Mouse (Mus musculus): Measurements from ENCODE around the gene Mapk1. TPM values are rescaled to one million over a fixed set of nuclear protein-coding genes. Genes with fewer than 3 reads are reported as not detected.

Mapk1 gene
- polyA plus RNA-seq, 1 experiment, result 76.8 TPM

DNA sequence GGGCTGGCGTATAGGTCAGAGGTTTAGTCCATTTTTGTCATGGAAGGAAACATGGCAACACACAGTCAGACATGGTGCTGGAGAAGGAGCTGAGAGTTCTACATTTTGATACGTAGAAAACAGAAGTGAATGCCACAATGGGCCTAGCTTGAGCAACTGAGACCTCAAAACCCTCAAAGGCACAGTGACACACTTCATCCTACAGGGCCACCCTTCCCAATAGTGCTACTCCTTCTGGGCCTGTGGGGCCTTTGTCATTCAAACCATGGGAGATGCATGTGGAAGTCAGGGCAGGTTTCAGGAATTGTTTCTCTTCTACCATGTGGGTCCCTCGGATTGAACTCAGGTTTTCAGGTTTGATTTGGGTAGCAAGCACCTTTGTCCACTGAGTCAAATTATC is 17.9 kb downstream of the Mapk1 start:
- H3K27ac ChIP-seq (ENCODE audit: control insufficient read depth, insufficient read depth, low read depth, low read length, poor library complexity), result no peak overlapping the region
- no peak for TF ChIP-seq POLR2A (IDR thresholded peaks at IDR 0.05; ENCODE audit: borderline replicate concordance, control insufficient read depth, low read depth, low read length)
- TF ChIP-seq CTCF (IDR thresholded peaks at IDR 0.05; ENCODE audit: control insufficient read depth, insufficient read depth, low read length), result no peak
- WGBS, result 51% methylated on average over 3 of the region's 3 CpGs
- H3K4me3 ChIP-seq (replicated peaks; ENCODE audit: control insufficient read depth, low read depth, low read length), result no peak overlapping the region
- peaks cover 2% of the 10 kb centered on the region; the same call in 1 of the 2 replicates for H3K4me1 ChIP-seq (ENCODE audit: control insufficient read depth, insufficient read depth, low read length)

DNA sequence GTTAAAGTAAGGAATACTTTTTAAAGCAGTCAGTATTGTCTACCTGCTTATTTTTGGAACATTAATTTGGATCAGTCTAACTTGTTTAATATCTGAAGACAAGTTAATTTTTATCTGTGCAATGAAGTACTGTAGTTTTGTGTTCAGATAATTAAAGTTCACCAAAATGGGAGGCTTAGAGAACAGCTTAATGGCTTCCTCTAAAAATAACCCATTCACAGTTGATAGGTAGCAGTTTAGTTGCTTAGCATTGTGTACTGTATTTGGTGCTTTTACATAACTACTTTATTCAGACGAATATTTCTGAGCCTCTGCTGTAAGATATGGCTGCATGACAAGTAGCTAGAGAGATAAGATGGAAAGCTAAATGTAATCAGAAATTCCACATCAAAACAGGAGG is 23.9 kb downstream of the Mapk1 start:
- Histone ChIP-seq H3K27ac (ENCODE audit: control insufficient read depth, insufficient read depth, low read depth, low read length, poor library complexity) (no peak overlapping the region), H3K4me3 (replicated peaks; ENCODE audit: control insufficient read depth, low read depth, low read length) (no peak overlapping the region), H3K4me1 (ENCODE audit: control insufficient read depth, insufficient read depth, low read length) (no peaks in the 10 kb centered on the region; the same call in 1 of the 2 replicates)
- TF ChIP-seq CTCF (IDR thresholded peaks at IDR 0.05; ENCODE audit: control insufficient read depth, insufficient read depth, low read length) (no peak), POLR2A (IDR thresholded peaks at IDR 0.05; ENCODE audit: borderline replicate concordance, control insufficient read depth, low read depth, low read length) (no peak)
- WGBS, result 63% methylated on average over 1 of the region's 1 CpGs

DNA sequence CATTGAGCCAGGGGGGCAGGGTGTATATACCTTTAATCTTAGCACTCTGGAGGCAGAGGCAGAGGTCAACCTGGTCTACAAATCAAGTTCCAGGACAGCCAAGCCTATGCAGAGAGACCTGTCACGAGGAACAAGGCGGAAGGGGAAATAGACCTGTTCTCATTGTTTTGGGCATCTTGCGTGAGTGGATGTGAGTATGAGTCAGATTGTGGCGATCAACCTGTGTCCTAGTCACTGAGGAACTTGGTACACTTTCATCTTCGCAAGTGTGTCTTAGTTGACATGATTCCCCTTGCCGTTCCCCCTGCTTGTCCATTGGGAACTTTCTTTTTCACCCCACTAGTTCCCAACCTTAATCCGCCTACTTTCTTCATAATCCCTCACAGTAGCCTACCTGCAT is 26.9 kb downstream of the Mapk1 start:
- 85% methylated on average over 7 of the region's 7 CpGs for WGBS
- H3K27ac ChIP-seq (ENCODE audit: control insufficient read depth, insufficient read depth, low read depth, low read length, poor library complexity), result no peak overlapping the region
- H3K4me3 ChIP-seq (replicated peaks; ENCODE audit: control insufficient read depth, low read depth, low read length), result no peak overlapping the region
- TF ChIP-seq CTCF (IDR thresholded peaks at IDR 0.05; ENCODE audit: control insufficient read depth, insufficient read depth, low read length), result no peak
- H3K4me1 ChIP-seq (ENCODE audit: control insufficient read depth, insufficient read depth, low read length), result no peaks in the 10 kb centered on the region

DNA sequence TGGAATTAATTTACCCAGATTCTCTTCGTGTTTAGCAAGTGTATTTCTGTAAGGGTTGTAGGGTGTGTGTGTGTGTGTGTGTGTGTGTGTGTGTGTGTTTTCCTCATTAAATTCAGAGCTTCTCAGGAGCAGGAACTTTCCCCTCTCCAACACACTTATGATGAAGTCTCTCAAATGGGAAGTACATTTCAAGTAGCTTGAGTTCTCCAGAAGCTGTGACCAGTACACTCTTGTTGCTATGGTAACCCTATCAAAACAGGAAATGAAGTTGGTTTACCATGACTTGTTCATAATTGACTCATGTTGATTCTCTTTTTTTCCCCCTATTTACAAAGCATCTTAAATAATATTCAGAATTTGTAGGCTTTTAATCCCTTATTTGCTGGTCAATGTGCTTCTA is 29.4 kb downstream of the Mapk1 start:
- H3K4me3 ChIP-seq (replicated peaks; ENCODE audit: control insufficient read depth, low read depth, low read length), result no peak overlapping the region
- TF ChIP-seq CTCF (IDR thresholded peaks at IDR 0.05; ENCODE audit: control insufficient read depth, insufficient read depth, low read length) (no peak), POLR2A (IDR thresholded peaks at IDR 0.05; ENCODE audit: borderline replicate concordance, control insufficient read depth, low read depth, low read length) (no peak)
- no peaks in the 10 kb centered on the region for H3K4me1 ChIP-seq (ENCODE audit: control insufficient read depth, insufficient read depth, low read length)
- 54% methylated on average over 1 of the region's 1 CpGs for WGBS
- no peak overlapping the region for H3K27ac ChIP-seq (ENCODE audit: control insufficient read depth, insufficient read depth, low read depth, low read length, poor library complexity)

DNA sequence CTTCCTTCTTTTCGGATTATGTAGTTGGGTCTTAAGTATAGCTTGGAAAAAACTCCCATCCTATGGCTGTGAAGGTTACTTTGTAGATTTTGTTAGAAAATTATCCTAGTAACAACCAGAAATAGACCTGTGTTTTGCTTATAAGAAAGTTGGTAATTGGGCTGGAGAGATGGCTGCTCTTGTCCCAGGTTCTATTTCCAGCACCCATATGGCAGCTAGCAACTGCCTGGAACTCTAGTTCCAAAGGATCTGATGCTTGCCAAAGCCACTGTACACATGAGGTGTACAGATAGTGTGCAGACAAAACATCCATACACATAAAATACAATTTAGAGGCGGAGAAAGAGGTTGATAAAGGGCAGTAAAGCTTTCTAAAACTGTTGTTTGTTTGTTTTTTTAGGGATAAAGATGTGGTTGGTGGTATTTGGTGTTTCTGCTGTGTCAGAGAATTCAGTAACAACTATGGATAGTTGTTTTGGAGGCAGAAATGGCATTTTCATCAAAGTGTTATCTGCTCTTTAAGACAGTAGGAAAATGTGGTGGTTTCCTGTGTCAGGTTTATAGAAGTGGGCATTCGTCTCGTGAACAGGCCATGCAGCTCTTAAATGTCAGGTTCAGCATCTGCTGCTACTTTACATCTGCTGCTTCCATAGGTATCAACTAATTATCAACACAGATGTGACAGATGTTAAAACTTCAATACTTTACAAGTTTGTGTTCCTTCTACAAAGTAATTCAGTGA is 32.1 kb downstream of the Mapk1 start:
- WGBS, result 64% methylated on average over 4 of the region's 4 CpGs
- Histone ChIP-seq H3K4me3 (replicated peaks; ENCODE audit: control insufficient read depth, low read depth, low read length) (no peak overlapping the region), H3K27ac (ENCODE audit: control insufficient read depth, insufficient read depth, low read depth, low read length, poor library complexity) (no peak overlapping the region), H3K4me1 (ENCODE audit: control insufficient read depth, insufficient read depth, low read length) (no peaks in the 10 kb centered on the region)
- TF ChIP-seq CTCF (IDR thresholded peaks at IDR 0.05; ENCODE audit: control insufficient read depth, insufficient read depth, low read length) (no peak), POLR2A (IDR thresholded peaks at IDR 0.05; ENCODE audit: borderline replicate concordance, control insufficient read depth, low read depth, low read length) (no peak)

DNA sequence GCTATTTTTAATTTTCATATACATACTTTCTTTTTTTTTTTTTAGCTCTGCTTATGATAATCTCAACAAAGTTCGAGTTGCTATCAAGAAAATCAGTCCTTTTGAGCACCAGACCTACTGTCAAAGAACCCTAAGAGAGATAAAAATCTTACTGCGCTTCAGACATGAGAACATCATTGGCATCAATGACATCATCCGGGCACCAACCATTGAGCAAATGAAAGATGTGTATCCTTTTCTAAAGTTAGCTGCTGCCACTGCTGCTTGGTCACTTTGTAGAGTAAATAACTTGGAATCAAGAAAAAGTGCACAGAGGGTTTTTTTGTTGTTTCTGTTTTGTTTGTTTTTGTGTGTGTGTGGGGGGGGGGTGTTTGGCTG is 32.7 kb downstream of the Mapk1 start:
- no peaks in the 10 kb centered on the region for H3K4me1 ChIP-seq (ENCODE audit: control insufficient read depth, insufficient read depth, low read length)
- WGBS, result 80% methylated on average over 3 of the region's 3 CpGs
- TF ChIP-seq POLR2A (IDR thresholded peaks at IDR 0.05; ENCODE audit: borderline replicate concordance, control insufficient read depth, low read depth, low read length) (no peak), CTCF (IDR thresholded peaks at IDR 0.05; ENCODE audit: control insufficient read depth, insufficient read depth, low read length) (no peak)
- H3K4me3 ChIP-seq (replicated peaks; ENCODE audit: control insufficient read depth, low read depth, low read length), result no peak overlapping the region
- no peak overlapping the region for H3K27ac ChIP-seq (ENCODE audit: control insufficient read depth, insufficient read depth, low read depth, low read length, poor library complexity)

DNA sequence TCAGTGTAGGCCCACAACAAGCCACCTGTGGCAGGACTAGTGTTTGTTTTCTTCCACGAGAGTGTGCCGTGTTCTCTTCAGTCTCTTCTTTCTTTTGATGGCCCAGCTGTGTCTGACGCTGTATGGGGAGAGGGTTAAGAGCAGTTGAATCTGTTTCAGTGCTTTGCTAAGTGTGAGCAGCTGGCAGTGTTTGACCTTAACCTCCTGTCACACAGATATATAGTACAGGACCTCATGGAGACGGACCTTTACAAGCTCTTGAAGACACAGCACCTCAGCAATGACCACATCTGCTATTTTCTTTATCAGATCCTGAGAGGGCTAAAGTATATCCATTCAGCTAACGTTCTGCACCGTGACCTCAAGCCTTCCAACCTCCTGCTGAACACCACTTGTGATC is 34.9 kb downstream of the Mapk1 start:
- H3K27ac ChIP-seq (ENCODE audit: control insufficient read depth, insufficient read depth, low read depth, low read length, poor library complexity), result no peak overlapping the region
- WGBS, result 90% methylated on average over 6 of the region's 6 CpGs

DNA sequence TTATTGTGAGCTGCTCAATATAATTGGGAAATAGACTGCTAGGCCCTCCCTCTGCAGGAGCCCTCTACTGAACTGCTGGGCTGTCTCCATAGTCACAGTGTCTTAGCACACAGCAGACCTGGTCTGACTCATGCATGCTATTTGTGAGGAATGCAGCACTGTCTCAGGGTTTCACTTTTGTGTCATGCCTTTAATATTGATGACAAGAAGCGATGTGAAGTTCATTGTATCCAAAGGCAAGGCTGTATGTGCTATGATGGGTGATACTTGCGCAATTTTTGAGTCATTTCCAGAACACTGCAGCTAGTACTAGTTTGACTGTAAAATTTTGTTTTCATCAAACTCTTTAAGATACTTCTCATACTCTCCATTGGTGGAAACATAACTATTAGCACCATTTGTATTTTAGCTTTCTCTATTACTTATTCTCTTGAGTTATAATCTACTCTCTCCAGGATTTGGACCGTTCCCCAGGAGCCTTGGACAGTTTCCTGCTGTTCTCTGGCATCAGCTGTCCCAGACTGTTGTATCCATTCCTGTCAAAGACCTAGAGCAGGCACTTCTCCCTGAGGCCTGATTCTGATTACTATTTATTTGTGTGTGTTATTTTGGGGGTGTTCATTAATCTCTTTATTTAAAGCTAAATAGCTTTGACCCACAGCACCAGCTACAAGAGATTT is 41.4 kb downstream of the Mapk1 start:
- Histone ChIP-seq H3K4me3 (replicated peaks; ENCODE audit: control insufficient read depth, low read depth, low read length) (no peak overlapping the region), H3K27ac (ENCODE audit: control insufficient read depth, insufficient read depth, low read depth, low read length, poor library complexity) (no peak overlapping the region), H3K4me1 (ENCODE audit: control insufficient read depth, insufficient read depth, low read length) (no peaks in the 10 kb centered on the region)
- whole genome bisulfite sequencing, result 91% methylated on average over 3 of the region's 3 CpGs
- TF ChIP-seq POLR2A (IDR thresholded peaks at IDR 0.05; ENCODE audit: borderline replicate concordance, control insufficient read depth, low read depth, low read length) (no peak), CTCF (IDR thresholded peaks at IDR 0.05; ENCODE audit: control insufficient read depth, insufficient read depth, low read length) (no peak)

More for the DNA sequence above, 34.9 kb downstream of the Mapk1 start:
- H3K4me1 ChIP-seq (ENCODE audit: control insufficient read depth, insufficient read depth, low read length), result no peaks in the 10 kb centered on the region
- H3K4me3 ChIP-seq (replicated peaks; ENCODE audit: control insufficient read depth, low read depth, low read length), result no peak overlapping the region
- no peak for TF ChIP-seq POLR2A (IDR thresholded peaks at IDR 0.05; ENCODE audit: borderline replicate concordance, control insufficient read depth, low read depth, low read length)
- no peak for TF ChIP-seq CTCF (IDR thresholded peaks at IDR 0.05; ENCODE audit: control insufficient read depth, insufficient read depth, low read length)

All from bone marrow, adult 2 months (tissue).